Mouse (Mus musculus) neural tube, embryonic 11.5 days (tissue): ENCODE data around the gene Klhdc7b. TPM values are rescaled to one million over a fixed set of nuclear protein-coding genes. Genes with fewer than 3 reads are reported as not detected.

Experiments used
- ATAC-seq: fragments of 200-750 bp; cut with Nextera tagmentation; 2 replicates; pipeline ENCODE4 v1.8.0; 2017; ENCODE audit warnings: moderate number of reproducible peaks, mild to moderate bottlenecking, moderate TSS enrichment, moderate library complexity; ENCODE audit not compliant: insufficient read depth, low FRiP score, low TSS enrichment
- DNase-seq: peaks from one replicate; pipeline ENCODE4 v3.0.0-alpha.2; 2015; ENCODE audit warnings: low spot score
- H3K27ac ChIP-seq: fragments of 300-500 bp; sonication (generic); 2 replicates; pipeline ENCODE4 v1.5.1; 2014; ENCODE audit warnings: low read depth, mild to moderate bottlenecking, low read length
- H3K27me3 ChIP-seq: fragments of 300-500 bp; sonication (generic); 2 replicates; pipeline ENCODE4 v1.6.1; 2014; ENCODE audit warnings: mild to moderate bottlenecking, low read length, mixed read lengths; ENCODE audit not compliant: control insufficient read depth, insufficient read depth
- H3K36me3 ChIP-seq: fragments of 300-500 bp; sonication (generic); 2 replicates; pipeline ENCODE4 v1.6.1; 2014; ENCODE audit warnings: mild to moderate bottlenecking, low read length, moderate library complexity, mixed read lengths; ENCODE audit not compliant: control insufficient read depth, insufficient read depth
- H3K4me1 ChIP-seq: fragments of 300-500 bp; sonication (generic); 2 replicates; pipeline ENCODE4 v1.6.1; 2014; ENCODE audit warnings: low read length, mixed read lengths; ENCODE audit not compliant: control insufficient read depth, insufficient read depth
- H3K4me2 ChIP-seq: fragments of 300-500 bp; sonication (generic); 2 replicates; pipeline ENCODE4 v1.6.1; 2014; ENCODE audit warnings: low read depth, mild to moderate bottlenecking, moderate library complexity
- H3K4me3 ChIP-seq: fragments of 300-500 bp; sonication (generic); 2 replicates; pipeline ENCODE4 v1.5.1; 2014; ENCODE audit warnings: low read depth, low read length
- H3K9ac ChIP-seq: fragments of 300-500 bp; sonication (generic); 2 replicates; pipeline ENCODE4 v1.6.1; 2014; ENCODE audit warnings: mild to moderate bottlenecking, low read length
- H3K9me3 ChIP-seq: fragments of 300-500 bp; sonication (generic); 2 replicates; pipeline ENCODE4 v1.6.1; 2016; ENCODE audit warnings: low read length; ENCODE audit not compliant: control insufficient read depth
- WGBS: fragments of 180-500 bp; shearing (Covaris S2); extraction: QIAGEN DNeasy Blood & Tissue Kit; methylation state at CpG from one replicate; pipeline ENCODE4 v1.1.7; 2014; 5-methylcytosine and 5-hydroxymethylcytosine counted together
- polyA plus RNA-seq: library from polyadenylated mRNA; unstranded; fragments of >200 nt; fragmentation: Nextera tagmentation; extraction: Ambion mirVana; gene quantifications from 2 replicates; pipeline ENCODE4 v1.2.1, GENCODE M21; 2014

The Klhdc7b gene
- polyA plus RNA-seq, 1 experiment from 2014 or later: not detected

- no peak overlapping the region for H3K9ac ChIP-seq
- DNase-seq (peak; percentile 24), ATAC-seq (no peak)
- no peak overlapping the region for H3K4me2 ChIP-seq
- no peak overlapping the region for H3K27ac ChIP-seq
- H3K27me3 ChIP-seq: peaks cover 40% of the 10 kb centered on the region
- 0 out of 2 replicates have a peak, but pooled peaks cover 2% of the 10 kb centered on the region for H3K36me3 ChIP-seq
- no peaks in the 10 kb centered on the region for H3K9me3 ChIP-seq
- H3K4me3 ChIP-seq: no peak overlapping the region
- peaks cover 12% of the 10 kb centered on the region; the same call in 1 of the 2 replicates for H3K4me1 ChIP-seq
- WGBS: 11% methylated on average over 18 of the region's 18 CpGs
These were observed 7.4 kb upstream of the Klhdc7b start for GRCm38 (mm10) chr15:89377362-89377761.

GRCm38 (mm10) chr15:89377938-89378828 is 6.5 kb upstream of the Klhdc7b start:
- ATAC-seq: no peak
- DNase-seq: no peak
- Histone ChIP-seq H3K4me2 (peak overlapping the region; percentile 58), H3K9me3 (no peaks in the 10 kb centered on the region), H3K27me3 (peaks cover 40% of the 10 kb centered on the region), H3K4me3 (peak overlapping the region; percentile 34), H3K27ac (no peak overlapping the region), H3K9ac (peak overlapping the region; percentile 32; the same call in 1 of the 2 replicates), H3K4me1 (peaks cover 9% of the 10 kb centered on the region; the same call in 1 of the 2 replicates), H3K36me3 (no peaks in the 10 kb centered on the region)
- WGBS: 10% methylated on average over 46 of the region's 46 CpGs

GRCm38 (mm10) chr15:89378831-89379401 is 5.8 kb upstream of the Klhdc7b start, which contains the start of gene Odf3b:
Gene Odf3b (minus strand): TSS chr15:89379282.
- H3K27ac ChIP-seq: no peak within 1 kb of the TSS
- H3K4me2 ChIP-seq: peak within 1 kb of the TSS; percentile 58
- H3K9me3 ChIP-seq: no peaks in the 10 kb centered on the region
- peaks cover 8% of the 10 kb centered on the region; the same call in 1 of the 2 replicates for H3K4me1 ChIP-seq
- ATAC-seq: no peak
- H3K4me3 ChIP-seq: peak within 1 kb of the TSS; percentile 34
- peak; percentile 51 for DNase-seq
- WGBS: under 1% methylated on average over 32 of the region's 33 CpGs
- H3K9ac ChIP-seq: peak within 1 kb of the TSS; percentile 32; the same call in 1 of the 2 replicates
- H3K36me3 ChIP-seq: no peaks in the 10 kb centered on the region
- peaks cover 40% of the 10 kb centered on the region for H3K27me3 ChIP-seq

DNA sequence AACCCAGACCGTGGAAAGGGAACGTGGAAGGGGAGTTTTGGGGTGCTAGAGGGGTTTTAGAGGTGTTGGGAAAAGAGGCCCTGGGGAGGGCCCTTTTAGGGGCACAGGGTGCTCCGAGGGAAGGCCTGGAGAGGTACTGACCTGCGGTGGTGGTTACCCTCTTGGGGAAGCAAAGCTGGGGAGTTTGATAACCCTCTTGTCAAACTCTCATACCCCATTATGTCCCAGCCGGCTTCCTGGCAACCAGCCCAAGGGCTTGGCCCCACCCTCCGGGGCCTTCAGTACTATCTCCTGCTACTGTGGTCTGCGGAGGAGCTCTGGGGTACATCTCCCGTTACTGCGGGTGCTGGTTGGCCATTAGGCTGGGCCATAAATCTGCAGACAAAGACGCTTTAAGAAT is 5.3 kb upstream of the Klhdc7b start:
- H3K4me1 ChIP-seq: peaks cover 6% of the 10 kb centered on the region; the same call in 1 of the 2 replicates
- no peak overlapping the region for H3K9ac ChIP-seq
- no peak overlapping the region for H3K27ac ChIP-seq
- WGBS: 5% methylated on average over 10 of the region's 10 CpGs
- ATAC-seq: no peak
- H3K9me3 ChIP-seq: no peaks in the 10 kb centered on the region
- peak overlapping the region; percentile 34 for H3K4me3 ChIP-seq
- H3K36me3 ChIP-seq: no peaks in the 10 kb centered on the region
- DNase-seq: peak; percentile 20
- H3K27me3 ChIP-seq: peaks cover 40% of the 10 kb centered on the region
- H3K4me2 ChIP-seq: peak overlapping the region; percentile 58

DNA sequence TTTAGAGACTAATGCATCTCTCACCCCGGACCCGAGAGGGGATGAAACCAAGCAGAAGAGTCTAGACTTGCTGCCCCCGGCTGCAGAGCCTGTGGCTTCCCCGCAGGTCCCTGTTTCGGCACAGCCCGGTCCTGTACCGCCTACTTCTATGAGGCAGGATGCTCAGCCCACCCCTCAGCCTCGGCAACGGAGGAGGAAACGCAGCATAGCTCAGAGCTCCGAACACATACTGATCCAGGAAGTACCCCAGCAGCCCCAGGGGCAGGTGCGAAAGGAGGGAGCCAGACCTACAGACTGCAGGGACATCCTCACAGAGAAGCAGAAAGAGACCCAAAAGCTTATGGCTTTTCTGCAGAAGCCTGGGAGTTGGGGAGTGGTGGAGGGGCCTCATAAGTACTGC is 2.4 kb downstream of the Klhdc7b start:
- H3K9me3 ChIP-seq: no peaks in the 10 kb centered on the region
- H3K27me3 ChIP-seq: no peaks in the 10 kb centered on the region
- no peak overlapping the region for H3K27ac ChIP-seq
- H3K36me3 ChIP-seq: no peaks in the 10 kb centered on the region
- no peak overlapping the region for H3K4me2 ChIP-seq
- ATAC-seq (no peak), DNase-seq (no peak)
- H3K9ac ChIP-seq: no peak overlapping the region
- no peaks in the 10 kb centered on the region for H3K4me1 ChIP-seq
- 50% methylated on average over 12 of the region's 12 CpGs for WGBS
- no peak overlapping the region for H3K4me3 ChIP-seq

DNA sequence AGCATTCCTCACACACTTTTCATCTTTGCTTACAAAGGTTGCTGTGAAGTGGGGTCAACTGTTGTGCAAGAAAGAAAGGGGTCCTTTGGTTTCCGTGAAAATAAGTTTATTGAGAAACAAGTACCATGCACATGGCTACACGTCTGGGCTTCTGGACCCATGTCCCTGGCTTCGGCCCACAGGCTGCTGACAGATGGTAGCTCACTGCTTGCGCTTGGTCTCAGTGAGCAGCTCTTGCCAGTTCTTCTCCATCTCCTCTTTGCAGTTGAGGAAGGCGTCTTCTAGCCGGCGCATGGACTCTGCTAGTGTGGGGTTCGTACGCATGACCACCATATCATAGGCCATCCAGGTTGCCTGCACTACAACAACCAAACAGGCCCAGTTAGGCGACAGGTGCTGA is 5.4 kb downstream of the Klhdc7b start:
- no peaks in the 10 kb centered on the region for H3K36me3 ChIP-seq
- H3K4me1 ChIP-seq: no peaks in the 10 kb centered on the region
- no peak overlapping the region for H3K4me2 ChIP-seq
- H3K9ac ChIP-seq: no peak overlapping the region
- no peaks in the 10 kb centered on the region for H3K9me3 ChIP-seq
- H3K4me3 ChIP-seq: no peak overlapping the region
- H3K27me3 ChIP-seq: no peaks in the 10 kb centered on the region
- ATAC-seq (no peak), DNase-seq (no peak)
- WGBS: 93% methylated on average over 10 of the region's 10 CpGs
- H3K27ac ChIP-seq: no peak overlapping the region

- ATAC-seq (no peak), DNase-seq (no peak)
- 92% methylated on average over 4 of the region's 4 CpGs for WGBS
- H3K4me3 ChIP-seq: no peak overlapping the region
- no peaks in the 10 kb centered on the region for H3K27me3 ChIP-seq
- no peaks in the 10 kb centered on the region for H3K9me3 ChIP-seq
- no peak overlapping the region for H3K4me2 ChIP-seq
- H3K4me1 ChIP-seq: no peaks in the 10 kb centered on the region
- no peak overlapping the region for H3K27ac ChIP-seq
- H3K9ac ChIP-seq: no peak overlapping the region
- H3K36me3 ChIP-seq: no peaks in the 10 kb centered on the region
These were observed 12.2 kb downstream of the Klhdc7b start for GRCm38 (mm10) chr15:89396883-89397282.

DNA sequence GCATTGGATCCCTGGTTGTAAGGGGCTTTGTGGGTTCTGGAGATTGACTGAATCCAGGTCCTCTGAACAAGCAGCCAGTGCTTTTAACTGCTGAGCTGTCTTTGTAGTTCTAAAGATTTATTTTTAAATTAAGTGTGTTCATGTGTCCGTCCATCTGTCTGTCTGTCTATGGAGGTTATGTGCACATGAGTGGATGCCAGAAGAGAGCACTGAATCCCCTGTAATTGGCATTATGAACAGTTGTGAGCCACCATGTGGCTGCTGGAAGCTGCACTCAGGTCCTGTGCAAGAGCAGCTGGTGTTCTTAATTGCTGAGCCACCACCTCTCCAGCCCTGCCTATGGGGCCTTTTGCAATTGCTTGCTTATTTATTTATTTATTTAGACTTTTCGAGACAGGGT is 13.4 kb downstream of the Klhdc7b start:
- WGBS: 78% methylated on average over 2 of the region's 2 CpGs

More for the DNA sequence above, 13.4 kb downstream of the Klhdc7b start:
- no peak overlapping the region for H3K9ac ChIP-seq
- ATAC-seq: no peak
- no peak overlapping the region for H3K4me3 ChIP-seq
- no peaks in the 10 kb centered on the region for H3K27me3 ChIP-seq
- H3K27ac ChIP-seq: no peak overlapping the region
- H3K4me1 ChIP-seq: no peaks in the 10 kb centered on the region
- no peaks in the 10 kb centered on the region for H3K9me3 ChIP-seq
- H3K4me2 ChIP-seq: no peak overlapping the region
- DNase-seq: no peak
- H3K36me3 ChIP-seq: no peaks in the 10 kb centered on the region
